Mouse (Mus musculus) lung, adult 2 months (tissue): ENCODE measurements around the gene Tspan31. TPM values are rescaled to one million over a fixed set of nuclear protein-coding genes. Genes with fewer than 3 reads are reported as not detected.
"Not testable (repeated sequence)": the region's sequence is repeated elsewhere in the genome, so short reads cannot be mapped to it uniquely, and the experiment has no call there.

Experiments used
- DNase-seq: peaks from one replicate; pipeline ENCODE4 v3.0.0; 2022
- H3K4me1 ChIP-seq: fragments of 200-500 bp; 2 replicates; pipeline ENCODE4 v1.6.1; 2011; ENCODE audit warnings: low read length; ENCODE audit not compliant: control insufficient read depth, insufficient read depth
- H3K4me3 ChIP-seq: fragments of 200-500 bp; replicated peaks from 2 replicates; pipeline ENCODE3; 2011; ENCODE audit warnings: low read depth, mild to moderate bottlenecking, control low read depth, low read length; ENCODE audit errors: extremely low read depth
- CTCF ChIP-seq: fragments of 200-500 bp; IDR thresholded peaks from 2 replicates; pipeline ENCODE4 v1.5.1; 2011; ENCODE audit warnings: mild to moderate bottlenecking, low read length, control low read depth; ENCODE audit not compliant: insufficient read depth
- POLR2A ChIP-seq: fragments of 200-500 bp; IDR thresholded peaks from 2 replicates; pipeline ENCODE4 v1.6.1; 2011; ENCODE audit warnings: low read depth, mild to moderate bottlenecking, control low read depth, low read length, borderline replicate concordance; ENCODE audit errors: extremely low read depth
- WGBS: fragments of 180-500 bp; shearing (Covaris S2); methylation state at CpG from one replicate; pipeline ENCODE4 v1.1.7; 2018; 5-methylcytosine and 5-hydroxymethylcytosine counted together
- polyA plus RNA-seq: library from polyadenylated mRNA; depleted of rRNA; stranded (reverse); fragments of >200 nt; gene quantifications from 2 replicates; pipeline ENCODE4 v1.2.3, GENCODE M21; 2012

Gene Tspan31
- polyA plus RNA-seq, 1 experiment, result 99.3 TPM

DNA sequence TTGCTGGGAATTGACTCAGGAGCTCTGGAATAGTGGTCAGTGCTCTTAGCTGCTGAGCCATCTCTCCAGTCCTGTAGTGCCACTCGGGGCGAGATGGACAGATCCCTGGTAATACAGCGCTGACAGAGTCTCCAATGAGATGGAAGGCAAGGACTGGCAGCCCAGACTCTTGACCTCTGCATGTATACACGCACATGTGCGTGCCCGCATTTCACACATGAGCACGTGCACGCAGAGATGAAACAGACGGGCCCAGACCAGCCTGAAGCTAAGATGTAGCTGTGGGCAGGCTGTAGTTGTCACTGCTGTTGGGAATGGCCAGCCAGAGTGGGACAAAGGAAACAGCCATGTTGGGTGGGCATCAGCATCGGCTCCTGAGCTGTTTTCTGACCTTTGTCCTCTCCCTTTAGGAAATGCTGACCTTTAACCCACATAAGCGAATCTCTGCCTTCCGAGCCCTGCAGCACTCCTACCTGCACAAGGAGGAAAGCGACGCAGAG is 3.5 kb downstream of the Tspan31 start:
- DNase-seq, result no peak
- H3K4me3 ChIP-seq, result no peak overlapping the region
- 91% methylated on average over 14 of the region's 14 CpGs for WGBS
- H3K4me1 ChIP-seq, result peaks cover 12% of the 10 kb centered on the region; the same call in 1 of the 2 replicates
- no peak for TF ChIP-seq POLR2A
- no peak for TF ChIP-seq CTCF

GRCm38 (mm10) chr10:127065981-127066380 is 4.1 kb downstream of the Tspan31 start:
- peaks cover 12% of the 10 kb centered on the region; the same call in 1 of the 2 replicates for H3K4me1 ChIP-seq
- WGBS, result 63% methylated on average over 9 of the region's 9 CpGs
- DNase-seq, result no peak
- no peak for TF ChIP-seq CTCF
- TF ChIP-seq POLR2A, result no peak
- no peak overlapping the region for H3K4me3 ChIP-seq

DNA sequence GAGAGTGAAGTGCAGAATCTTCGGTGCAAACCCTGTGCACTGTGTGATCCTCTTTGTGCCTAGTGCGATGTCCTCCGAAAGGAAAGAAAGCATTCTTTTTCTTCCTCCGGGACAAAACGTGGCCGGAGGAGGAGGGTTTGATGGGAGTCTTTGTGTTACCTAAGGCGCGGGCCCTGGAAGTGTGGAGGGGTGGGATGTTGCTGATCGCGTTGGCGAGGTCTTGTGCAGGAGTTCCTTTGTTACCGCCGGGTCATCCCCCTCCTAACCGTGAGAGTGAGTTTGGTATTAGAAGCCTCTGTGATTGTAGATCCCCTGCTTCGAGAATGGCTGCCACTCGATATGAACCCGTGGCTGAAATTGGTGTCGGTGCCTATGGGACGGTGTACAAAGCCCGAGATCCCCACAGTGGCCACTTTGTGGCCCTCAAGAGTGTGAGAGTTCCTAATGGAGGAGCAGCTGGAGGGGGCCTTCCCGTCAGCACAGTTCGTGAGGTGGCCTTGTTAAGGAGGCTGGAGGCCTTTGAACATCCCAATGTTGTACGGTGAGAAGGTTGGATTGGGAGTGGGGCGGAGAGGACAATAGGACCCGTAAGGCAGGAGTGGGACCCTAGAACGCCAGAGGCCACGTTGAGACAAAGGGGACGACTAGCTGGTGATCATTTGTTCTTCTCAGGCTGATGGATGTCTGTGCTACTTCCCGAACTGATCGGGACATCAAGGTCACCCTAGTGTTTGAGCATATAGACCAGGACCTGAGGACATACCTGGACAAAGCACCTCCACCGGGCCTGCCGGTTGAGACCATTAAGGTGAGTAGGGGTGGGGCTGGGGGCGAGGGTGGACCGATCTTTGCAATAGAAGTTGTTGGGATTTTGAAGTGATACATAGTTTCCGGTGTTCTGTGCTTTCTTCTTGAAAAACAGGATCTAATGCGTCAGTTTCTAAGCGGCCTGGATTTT is 5.9 kb downstream of the Tspan31 start:
- H3K4me1 ChIP-seq, result peaks cover 12% of the 10 kb centered on the region; the same call in 1 of the 2 replicates
- DNase-seq, result peak; percentile 31
- H3K4me3 ChIP-seq, result peak overlapping the region; percentile 84
- no peak for TF ChIP-seq CTCF
- no peak for TF ChIP-seq POLR2A
- 9% methylated on average over 37 of the region's 37 CpGs for WGBS

DNA sequence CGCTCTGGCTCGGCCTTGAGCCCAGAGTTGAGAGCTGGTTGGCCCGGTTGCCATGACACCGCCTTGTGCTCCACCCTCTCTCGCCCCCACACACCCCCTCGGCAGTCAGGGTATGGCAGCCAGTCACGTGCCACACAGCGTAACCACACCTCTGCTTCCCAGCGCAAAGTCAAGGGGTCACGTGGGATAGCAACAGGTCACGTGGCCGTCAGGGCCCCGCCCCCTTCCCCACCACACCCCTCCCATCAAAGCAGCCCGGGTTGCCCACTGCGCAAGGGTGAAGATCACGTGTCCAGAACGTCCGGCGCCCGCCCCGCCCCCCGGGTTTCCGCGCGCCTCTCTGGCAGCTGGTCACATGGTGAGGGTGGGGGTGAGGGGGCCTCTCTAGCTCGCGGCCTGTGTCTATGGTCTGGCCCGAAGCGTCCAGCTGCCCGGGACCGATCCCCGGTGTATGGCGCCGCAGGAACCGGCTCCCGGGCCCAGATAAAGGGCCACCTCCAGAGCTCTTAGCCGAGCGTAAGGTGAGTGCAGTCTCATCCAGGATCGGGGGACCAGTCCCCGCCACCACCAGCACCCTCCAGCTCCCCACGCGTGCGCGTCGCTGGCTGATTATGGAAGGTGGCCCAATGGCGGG is 6.7 kb downstream of the Tspan31 start, which contains the start of gene Cdk4:
TSS of gene Cdk4 (plus strand) at position 296 of the 634 bp plus-strand sequence.
- TF ChIP-seq POLR2A, result peak; percentile 66
- TF ChIP-seq CTCF, result no peak
- H3K4me3 ChIP-seq, result peak within 1 kb of the TSS; percentile 84
- peak; percentile 95 for DNase-seq
- under 1% methylated on average over 46 of the region's 46 CpGs for WGBS
- H3K4me1 ChIP-seq, result peaks cover 9% of the 10 kb centered on the region; the same call in 1 of the 2 replicates

DNA sequence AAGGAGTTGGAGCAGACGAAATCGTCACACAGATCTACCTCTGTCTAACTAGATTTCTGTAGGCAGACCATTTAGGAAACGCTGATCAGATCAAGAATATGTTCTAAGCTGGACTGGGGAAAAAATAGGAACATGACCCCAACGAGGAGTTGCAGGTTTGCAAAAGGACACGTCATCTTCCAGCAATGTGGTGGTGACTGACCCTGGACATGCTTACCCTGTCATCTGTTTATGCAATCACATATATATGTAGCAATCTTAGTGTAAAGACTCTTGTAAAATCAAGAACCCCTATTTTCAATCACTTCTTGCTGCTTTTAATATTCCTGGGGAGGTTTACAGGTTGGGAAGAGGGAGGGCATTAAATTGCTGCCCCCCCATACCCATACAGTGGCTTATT is 7.6 kb downstream of the Tspan31 start:
- peaks cover 9% of the 10 kb centered on the region; the same call in 1 of the 2 replicates for H3K4me1 ChIP-seq
- no peak overlapping the region for H3K4me3 ChIP-seq
- no peak for DNase-seq
- 57% methylated on average over 5 of the region's 5 CpGs for WGBS
- TF ChIP-seq POLR2A (no peak), CTCF (no peak)

DNA sequence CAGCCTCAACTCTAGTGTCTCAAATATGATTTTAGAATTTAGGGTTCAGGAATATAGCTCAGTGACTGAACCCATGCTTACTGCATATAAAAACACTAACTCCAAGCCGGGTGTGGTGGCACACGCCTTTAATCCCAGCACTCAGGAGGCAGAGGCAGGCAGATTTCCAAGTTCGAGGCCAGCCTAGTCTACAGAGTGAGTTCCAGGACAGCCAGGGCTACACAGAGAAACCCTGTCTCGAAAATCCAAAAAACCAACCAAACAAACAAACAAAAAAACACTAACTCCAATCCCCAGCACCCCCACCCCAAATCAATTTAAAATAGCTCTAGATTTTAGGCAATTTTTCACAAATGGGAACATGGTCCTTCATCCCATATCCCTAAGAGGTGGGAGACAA is 8.0 kb downstream of the Tspan31 start:
- not testable (repeated sequence) for H3K4me3 ChIP-seq, H3K4me1 ChIP-seq, DNase-seq
- WGBS, result 73% methylated on average over 4 of the region's 4 CpGs

- no peak overlapping the region for H3K4me3 ChIP-seq
- WGBS, result 82% methylated on average over 2 of the region's 2 CpGs
- no peak for DNase-seq
- TF ChIP-seq POLR2A, result no peak
- no peak for TF ChIP-seq CTCF
- H3K4me1 ChIP-seq, result peaks cover 9% of the 10 kb centered on the region; the same call in 1 of the 2 replicates
Observed at GRCm38 (mm10) chr10:127061513-127061912, 8.6 kb downstream of the Tspan31 start.

DNA sequence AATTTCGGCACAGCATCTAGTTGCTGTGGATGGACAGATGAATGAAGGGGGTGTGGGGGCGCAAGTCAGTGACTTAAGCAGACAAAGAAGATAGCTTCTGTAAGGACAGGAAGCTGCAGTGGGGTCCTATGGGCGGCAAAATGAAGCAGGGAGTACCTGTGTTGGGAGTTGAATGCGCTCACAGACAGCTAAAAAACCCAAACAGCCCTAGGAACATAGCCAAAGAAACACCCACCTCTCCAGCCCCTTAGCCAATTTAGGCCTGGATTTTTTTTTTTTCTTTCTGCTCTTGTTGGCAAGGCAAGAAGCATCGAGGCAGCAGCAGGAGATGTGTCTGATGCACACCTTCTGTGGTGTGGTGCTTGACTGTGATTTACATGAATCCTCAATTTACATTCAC is 9.0 kb downstream of the Tspan31 start:
- no peak overlapping the region for H3K4me3 ChIP-seq
- H3K4me1 ChIP-seq, result peaks cover 9% of the 10 kb centered on the region; the same call in 1 of the 2 replicates
- WGBS, result 67% methylated on average over 5 of the region's 5 CpGs
- no peak for TF ChIP-seq POLR2A
- no peak for TF ChIP-seq CTCF
- DNase-seq, result no peak
